Mouse (Mus musculus): ENCODE measurements around the gene Pom121l2. TPM values are rescaled to one million over a fixed set of nuclear protein-coding genes. Genes with fewer than 3 reads are reported as not detected.

Gene Pom121l2
- not detected for total RNA-seq (2021)

DNA sequence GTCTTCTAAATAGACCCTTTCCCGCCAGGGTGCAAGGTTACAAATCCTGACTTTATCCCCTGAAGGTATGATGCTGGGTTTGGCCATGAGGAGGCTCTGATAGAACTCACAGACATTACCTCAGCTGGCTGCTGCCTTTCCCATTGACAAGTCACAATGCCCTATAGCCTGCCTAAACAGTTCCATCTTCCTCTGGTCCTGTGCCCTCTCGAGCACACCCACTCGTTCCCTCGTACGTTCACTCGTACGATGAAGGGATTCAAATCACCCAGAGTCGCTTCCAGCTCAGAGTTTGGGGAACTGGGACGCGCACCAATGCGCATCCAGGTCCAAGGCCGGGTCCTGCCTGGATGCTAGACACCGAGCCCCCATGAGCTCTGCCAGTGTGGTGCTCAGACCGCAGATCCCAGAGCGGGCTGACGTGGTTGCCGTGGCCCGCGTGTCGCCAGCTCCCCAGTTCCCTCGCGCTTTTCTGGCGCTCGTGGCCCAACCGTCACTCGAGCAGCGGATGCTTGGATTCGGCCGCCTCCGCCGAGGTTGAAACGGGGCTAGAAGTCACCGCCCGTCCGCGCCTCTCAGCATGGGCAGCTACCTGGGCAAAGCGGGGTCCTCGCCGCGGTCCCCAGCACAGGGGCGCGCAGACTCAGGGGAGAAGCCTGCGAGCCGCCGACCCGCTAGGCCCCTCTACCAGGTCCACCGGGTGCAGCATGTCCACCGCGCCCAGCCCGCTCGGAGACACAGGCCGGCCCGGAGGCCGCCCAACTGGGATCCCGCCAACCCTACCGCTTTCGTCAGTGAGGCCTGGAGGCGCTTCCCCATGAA is at the start of gene Pom121l2:
Gene Pom121l2, plus strand, starts transcription at position 214 of the 822 bp plus-strand sequence.
- DNase-seq (ENCODE audit: low spot score in 2 of 2) = peak; percentile 20 to 31
- intact Hi-C loops (cut with DNase I) = no loop called here

DNA sequence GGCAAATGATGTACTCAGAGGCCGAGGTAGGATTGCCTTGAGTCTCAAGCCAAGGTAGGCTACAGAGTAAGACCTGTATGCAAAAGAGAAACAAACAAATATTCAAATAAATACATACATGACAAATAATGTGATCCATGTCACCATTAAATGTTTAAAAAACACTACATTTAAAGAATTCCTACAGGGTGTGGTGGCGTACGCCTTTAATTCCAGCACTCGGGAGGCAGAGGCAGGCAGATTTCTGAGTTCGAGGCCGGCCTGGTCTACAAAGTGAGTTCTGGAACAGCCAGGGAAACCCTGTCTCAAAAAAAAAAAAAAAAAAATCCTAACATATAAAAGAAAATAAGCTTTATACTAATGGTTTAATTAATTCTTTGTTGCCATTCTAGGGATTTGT is 49.3 kb upstream of the Pom121l2 start:
- intact Hi-C loops (cut with DNase I) = no loop called here
- no peak for DNase-seq (ENCODE audit: low spot score in 2 of 2)

DNA sequence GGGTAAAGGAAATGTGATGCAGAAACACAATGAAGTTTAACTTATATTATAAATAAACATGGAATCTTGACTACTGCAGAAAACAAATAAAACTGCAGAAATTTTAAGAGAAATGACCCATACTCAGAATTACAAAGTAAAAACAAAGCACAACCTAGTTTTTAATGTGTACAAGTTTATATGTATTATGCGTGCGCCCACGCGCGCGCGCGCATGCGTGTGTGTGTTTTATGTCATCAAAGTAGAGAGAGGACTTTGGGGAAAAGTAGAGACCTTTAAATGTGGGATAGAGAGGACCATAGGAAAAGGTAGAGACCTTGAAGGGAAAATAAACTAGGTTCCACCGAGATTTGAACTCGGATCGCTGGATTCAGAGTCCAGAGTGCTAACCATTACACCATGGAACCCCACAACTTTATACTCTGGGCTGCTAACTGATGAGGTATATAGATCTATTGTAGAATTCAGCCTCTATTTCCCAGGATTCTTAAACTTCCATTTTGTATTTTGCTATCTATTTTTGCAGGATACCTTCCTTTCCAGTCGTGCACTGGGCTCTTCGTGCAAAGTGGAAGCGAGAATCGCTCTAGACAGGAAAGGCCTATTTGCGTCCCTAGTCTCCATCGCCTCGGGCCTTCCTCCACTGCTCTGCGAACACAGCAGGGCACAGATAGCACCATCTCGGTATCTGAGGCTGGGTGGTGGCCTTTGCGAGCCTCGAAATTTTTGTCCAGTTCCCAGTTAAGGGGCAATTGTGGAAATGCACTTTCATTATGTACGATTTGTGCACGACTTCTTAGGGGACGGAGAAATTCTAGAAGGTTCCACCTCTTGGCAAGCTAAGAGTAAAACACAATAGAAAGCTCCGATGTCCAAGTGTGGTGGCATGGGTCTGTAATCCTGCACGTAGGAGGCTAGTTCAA is 47.1 kb upstream of the Pom121l2 start:
- DNase-seq (ENCODE audit: low spot score in 2 of 2) = peak; percentile 45 to 46
- intact Hi-C loops (cut with DNase I) = no loop called here

DNA sequence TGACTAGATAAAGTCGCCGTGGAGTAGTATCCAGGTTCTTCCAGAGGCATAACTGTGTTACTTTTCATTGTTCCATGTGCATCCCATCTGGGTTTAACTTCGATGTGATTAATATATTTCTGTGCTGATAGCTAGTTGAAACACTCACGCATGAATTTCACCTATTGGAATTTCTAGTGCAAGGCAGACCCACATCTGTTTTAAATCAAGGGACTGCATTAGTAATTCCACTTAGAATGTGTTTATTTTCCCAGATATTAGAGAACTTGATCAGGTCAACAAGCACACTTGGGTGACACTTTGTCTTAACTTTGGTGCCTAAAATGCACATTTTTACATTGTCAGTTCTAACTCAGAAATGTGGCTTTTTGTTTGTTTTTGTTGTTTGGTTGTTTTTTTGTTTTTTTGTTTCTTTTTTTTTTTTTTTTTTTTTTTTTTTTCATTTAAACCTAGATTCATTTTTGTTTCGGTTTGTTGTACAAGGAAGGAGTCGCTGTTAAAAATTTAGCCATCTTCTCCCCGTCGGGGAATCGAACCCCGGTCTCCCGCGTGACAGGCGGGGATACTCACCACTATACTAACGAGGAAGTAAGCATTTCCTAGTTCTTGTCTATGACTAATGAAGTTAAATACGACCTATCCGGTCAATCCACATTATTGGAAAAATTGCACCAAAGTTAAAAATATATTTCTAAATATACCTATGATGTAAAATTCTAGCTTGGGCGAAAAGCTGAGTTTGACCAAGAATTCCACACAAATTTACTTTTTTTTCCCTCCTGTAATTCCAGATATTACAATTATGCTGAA is 45.8 kb upstream of the Pom121l2 start:
- DNase-seq (ENCODE audit: low spot score in 2 of 2) = peak in 1 of 2 experiments; percentile 69
- intact Hi-C loops (cut with DNase I) = no loop called here

DNA sequence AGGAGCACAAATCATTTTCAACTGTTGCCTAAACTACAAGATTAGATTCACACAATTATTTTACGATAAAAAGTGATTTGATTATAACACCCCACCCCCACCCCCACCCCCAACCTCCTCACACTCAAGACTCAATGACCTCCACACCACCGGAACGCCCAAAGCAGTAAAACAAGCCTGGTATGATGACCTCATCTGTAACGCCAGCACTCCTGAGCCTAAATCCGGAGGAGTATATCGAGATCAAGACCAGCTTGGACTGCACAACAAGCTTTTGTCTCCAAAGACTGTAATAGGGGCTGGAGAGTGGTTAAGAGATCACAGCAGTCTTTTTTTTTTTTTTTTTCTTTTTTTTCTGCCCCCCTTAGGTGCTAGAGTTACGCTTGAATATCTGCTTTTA is 45.2 kb upstream of the Pom121l2 start:
- no peak for DNase-seq (ENCODE audit: low spot score in 2 of 2)
- intact Hi-C loops (cut with DNase I) = no loop called here

DNA sequence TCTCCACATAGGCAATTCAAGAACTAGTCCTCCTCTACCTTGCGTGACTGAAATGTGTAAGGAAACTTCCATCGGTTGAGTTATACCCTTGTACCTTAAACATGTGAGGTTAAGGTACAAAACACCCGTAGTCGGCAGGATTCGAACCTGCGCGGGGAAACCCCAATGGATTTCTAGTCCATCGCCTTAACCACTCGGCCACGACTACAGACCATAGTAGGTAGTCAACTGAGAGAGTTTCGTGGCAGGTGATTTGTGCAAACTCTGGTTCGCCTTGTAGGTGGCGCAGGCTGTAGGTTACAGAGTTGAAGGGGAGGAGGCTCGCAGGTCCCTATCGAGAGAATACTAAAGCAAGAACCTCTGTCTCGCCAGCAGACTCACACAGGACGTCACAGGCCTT is 44.0 kb upstream of the Pom121l2 start:
- intact Hi-C loops (cut with DNase I) = no loop called here
- DNase-seq (ENCODE audit: low spot score in 2 of 2) = peak in 1 of 2 experiments; percentile 51

DNA sequence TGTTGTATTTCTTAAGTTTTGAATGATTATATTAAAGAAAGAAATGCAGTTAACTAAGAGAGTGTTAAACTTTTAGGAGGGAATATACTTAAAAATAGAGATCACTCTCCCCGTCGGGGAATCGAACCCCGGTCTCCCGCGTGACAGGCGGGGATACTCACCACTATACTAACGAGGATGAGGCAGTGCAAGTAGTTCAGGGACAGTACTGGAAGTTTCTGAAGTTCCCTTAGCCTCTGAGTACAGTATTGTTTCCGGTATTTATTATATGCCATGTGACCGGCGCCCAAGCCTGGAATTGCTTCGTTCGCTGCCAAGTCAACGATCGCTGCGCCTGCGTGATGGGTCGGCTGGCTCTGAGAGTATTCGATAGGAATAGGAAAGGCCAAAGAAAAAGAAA is 40.8 kb upstream of the Pom121l2 start:
- intact Hi-C loops (cut with DNase I) = loop anchor here (1.0 to 10.0 kb wide), 4 partner anchors 33 to 1575 kb away; no protein-coding TSS in a partner anchor

DNA sequence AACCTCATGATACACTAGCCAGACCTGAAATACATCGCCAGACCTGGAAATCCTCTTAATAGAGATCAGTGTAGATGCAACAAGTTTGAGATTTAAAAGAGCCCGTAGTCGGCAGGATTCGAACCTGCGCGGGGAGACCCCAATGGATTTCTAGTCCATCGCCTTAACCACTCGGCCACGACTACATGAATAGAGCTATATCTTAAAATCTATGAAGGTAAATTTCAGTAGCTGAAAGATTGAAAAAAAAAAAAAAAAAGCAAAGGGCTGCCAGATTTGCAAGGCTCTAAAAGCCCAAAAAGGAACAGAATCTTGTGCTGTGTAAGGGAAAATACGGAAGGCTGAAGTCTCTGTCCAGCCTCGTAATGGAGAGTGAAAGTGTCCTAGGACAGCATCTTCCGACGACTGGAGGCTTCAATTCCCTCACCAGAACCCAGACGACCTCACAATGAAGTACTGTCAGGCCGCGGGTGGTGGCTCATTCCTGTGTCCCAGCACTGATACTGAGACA is 40.1 kb upstream of the Pom121l2 start:
- peak; percentile 85 to 93 for DNase-seq (ENCODE audit: low spot score in 2 of 2)
- intact Hi-C loops (cut with DNase I) = loop anchor here (1.0 to 10.0 kb wide), 4 partner anchors 34 to 1574 kb away; no protein-coding TSS in a partner anchor

More for the DNA sequence above, 40.8 kb upstream of the Pom121l2 start:
- peak; percentile 94 to 96 for DNase-seq (ENCODE audit: low spot score in 2 of 2)

DNA sequence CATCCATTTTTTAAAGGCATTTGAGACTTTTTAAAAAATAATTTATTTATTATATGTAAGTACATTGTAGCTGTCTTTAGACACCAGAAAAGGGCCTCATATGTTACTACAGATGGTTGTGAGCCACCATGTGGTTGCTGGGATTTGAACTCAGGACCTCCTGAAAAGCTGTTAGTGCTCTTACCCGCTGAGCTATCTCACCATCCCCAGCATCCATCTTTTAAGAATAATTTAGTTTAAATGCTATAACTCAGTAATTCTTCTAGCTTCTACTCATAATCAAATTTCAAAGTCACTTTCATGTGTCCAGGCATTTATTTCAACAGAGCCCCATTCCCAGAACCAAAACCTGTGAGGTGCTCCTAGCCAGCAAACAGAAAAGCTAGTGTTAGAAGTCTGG is 37.4 kb upstream of the Pom121l2 start:
- intact Hi-C loops (cut with DNase I) = loop anchor here (2.0 to 10.0 kb wide), 4 partner anchors 31 to 1571 kb away; no protein-coding TSS in a partner anchor

DNA sequence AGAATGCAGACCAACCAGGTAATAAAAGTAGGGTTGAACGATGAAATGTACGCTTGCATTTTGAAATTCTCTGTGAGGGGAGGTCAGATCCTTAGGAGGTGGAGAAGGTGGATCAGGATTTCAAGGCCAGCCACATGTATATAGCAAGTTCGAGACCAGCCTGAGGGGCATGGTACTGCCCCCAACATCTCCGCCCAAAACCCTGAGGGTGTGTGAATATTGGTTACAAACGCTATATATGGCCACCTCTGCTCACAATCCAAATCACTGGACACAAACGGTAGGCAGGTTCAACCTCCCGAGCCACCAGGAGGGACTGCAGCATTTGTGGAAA is 36.4 kb upstream of the Pom121l2 start:
- no peak for DNase-seq (ENCODE audit: low spot score in 2 of 2)
- intact Hi-C loops (cut with DNase I) = loop anchor here (2.0 to 10.0 kb wide), 4 partner anchors 30 to 1570 kb away; no protein-coding TSS in a partner anchor

More for the DNA sequence above, 37.4 kb upstream of the Pom121l2 start:
- DNase-seq (ENCODE audit: low spot score in 2 of 2) = no peak

DNA sequence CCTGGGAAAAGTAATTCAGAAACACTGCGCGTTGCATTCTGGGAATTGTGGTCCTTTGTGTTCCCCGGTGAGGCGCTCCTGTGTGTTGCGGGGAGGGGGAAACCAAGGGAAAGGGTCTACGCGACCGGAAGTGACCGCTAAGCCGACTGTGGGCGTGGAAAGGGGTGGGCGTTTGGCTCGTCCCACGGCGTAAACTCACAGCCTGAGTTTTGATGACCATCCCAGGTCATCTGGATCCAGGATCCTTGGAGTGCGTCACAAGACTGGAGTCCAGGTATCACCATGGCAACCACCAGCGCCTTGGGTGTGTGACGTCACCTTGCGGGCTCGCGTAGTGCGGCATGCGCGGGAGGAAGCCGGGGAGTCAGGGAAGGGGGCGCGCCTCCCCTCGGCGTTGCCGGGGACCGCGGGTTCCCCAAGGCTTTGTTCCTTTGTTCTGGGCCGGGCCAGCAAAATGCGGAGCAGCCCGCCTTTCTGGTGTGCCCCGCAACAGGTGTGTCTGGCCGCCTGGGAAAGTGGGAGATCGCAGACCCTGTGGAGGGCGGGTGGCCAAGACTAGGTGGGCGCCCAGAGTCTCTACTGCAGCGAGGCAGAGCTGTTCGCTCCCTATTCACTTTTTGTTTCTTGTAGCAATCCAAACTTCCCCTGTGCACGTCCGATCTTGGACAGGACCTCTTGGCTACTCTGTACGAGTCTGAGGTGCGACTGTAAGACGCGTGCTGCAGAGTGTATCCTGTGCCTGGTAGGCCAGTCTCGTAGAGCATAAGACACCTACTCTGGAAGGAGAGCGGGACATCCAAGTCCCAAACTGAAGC is 35.9 kb upstream of the Pom121l2 start, which contains the start of gene Zfp184:
Gene Zfp184, plus strand, starts transcription at position 169 of the 815 bp plus-strand sequence.
- intact Hi-C loops (cut with DNase I) = loop anchor here (2.0 to 10.0 kb wide), 4 partner anchors 30 to 1570 kb away; no protein-coding TSS in a partner anchor
- peak; percentile 93 to 96 for DNase-seq (ENCODE audit: low spot score in 2 of 2)

DNA sequence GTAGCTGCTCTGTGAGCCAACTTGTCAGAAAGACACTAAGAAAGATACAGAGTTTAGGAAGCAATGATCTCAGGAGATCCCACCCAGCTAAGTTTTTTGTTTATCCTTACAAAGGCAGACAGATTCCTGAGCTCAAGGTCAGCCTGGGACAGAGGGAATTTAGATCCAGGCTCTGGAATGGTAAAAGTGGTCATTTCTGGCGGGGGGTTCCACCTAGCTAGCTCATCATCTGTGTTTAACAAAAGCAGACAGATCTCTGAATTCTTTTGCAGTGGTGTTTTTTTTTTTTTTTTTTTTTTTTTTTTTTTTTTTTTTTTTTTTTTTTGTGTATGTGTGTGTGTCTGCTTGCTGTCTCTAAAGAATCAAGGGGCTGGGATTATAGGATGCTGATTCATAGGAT is 11.7 kb upstream of the Pom121l2 start:
- intact Hi-C loops (cut with DNase I) = no loop called here

DNA sequence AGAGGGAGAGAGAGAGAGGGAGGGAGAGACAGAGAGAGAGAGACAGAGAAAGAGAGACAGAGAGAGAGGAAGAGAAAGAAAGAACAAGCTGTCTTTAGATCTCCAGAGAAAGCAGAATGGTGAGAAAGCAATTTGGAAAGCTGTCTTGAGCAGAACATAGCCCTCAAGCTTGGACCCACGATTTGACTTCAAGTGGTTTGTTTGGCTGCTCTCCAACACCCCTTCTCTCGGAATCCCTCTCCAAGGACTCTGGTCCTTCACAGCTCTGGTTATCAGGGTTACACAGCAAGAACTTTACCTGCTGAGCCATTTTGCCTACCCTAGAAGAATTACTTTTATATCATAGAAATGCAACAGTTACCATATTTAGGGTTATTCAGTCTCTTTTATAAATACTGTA is 11.2 kb upstream of the Pom121l2 start:
- intact Hi-C loops (cut with DNase I) = loop anchor here (10.0 kb wide), 1 partner anchor 115 kb away; no protein-coding TSS in a partner anchor
- no peak for DNase-seq (ENCODE audit: low spot score in 2 of 2)

More for the DNA sequence above, 11.7 kb upstream of the Pom121l2 start:
- no peak for DNase-seq (ENCODE audit: low spot score in 2 of 2)

DNA sequence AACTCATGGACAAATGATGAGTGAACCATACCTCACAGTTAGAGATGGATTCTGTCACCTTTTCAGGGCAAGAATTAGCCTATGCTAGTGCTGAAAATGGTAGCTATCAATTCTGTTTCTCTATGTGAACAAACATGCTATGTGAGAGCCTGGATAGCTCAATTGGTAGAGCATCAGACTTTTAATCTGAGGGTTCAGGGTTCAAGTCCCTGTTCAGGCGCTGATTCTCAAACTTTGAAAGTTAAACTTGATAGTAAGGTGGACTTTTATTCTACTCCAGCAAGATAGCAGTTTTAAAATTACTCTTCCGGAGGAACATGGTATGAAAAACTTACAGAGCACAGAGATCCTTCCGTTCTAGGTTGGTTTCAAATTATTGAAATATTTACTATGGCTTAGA is 9.4 kb upstream of the Pom121l2 start:
- DNase-seq (ENCODE audit: low spot score in 2 of 2) = peak in 1 of 2 experiments; percentile 7
- intact Hi-C loops (cut with DNase I) = loop anchor here (10.0 kb wide), 1 partner anchor 117 kb away; no protein-coding TSS in a partner anchor

DNA sequence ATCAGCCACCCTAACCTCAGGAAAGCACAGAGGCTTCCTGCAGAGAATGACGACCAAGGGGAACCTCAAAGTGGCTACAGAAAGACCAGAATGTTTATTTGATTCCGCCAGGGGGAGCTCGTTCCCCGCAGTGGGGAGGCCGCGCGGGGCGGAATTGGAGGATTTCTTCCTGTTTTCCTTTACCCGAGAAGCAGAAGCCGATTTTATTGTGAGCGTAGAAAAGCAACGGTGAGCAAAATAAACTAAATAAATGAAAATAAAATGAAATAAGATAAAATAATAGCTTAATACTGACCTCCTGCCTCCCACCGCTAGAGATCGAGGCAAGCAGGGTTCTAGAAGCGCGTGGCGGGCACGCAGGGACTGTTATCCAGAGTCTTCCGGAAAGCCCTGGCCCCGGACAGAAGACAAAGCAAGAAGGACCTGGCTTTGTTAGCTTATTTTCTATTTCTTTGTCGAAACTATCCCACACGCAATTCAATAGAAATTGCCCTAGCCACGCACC is 6.7 kb upstream of the Pom121l2 start:
- peak; percentile 89 to 95 for DNase-seq (ENCODE audit: low spot score in 2 of 2)
- intact Hi-C loops (cut with DNase I) = loop anchor here (1.0 to 10.0 kb wide), 3 partner anchors 29 to 119 kb away; partner anchors contain the start of gene Zfp184

DNA sequence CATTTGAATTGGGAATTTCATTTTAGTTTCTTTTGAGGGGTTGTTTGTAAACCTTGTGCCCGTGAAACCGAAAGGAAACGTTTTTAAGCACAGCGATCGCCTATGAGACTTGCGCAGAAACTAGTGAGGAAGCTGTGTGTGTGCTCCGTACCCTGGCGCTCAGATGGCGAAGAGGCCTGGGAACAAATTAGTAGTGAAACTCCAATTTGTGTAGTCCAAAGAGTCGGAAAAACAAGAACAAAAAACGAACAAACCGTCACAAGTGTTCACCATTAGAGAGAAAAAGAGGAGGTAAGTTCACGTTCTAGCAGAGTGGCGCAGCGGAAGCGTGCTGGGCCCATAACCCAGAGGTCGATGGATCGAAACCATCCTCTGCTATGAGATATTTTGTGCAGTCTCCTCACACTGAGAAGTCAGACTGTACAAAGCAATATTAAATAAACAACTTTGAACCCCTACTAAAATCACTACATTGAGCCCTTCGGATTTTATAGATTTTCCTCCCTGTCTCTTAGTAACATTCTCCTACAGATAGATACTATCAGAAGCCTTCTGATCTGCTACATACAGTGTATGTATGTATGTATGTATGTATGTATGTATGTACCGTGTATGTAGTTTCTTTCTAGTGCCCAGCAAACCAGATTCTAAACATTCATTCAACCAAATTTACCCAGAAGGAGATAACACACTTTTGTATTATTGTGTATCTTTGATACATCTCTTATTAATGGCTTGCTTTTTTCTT is 6.1 kb upstream of the Pom121l2 start:
- DNase-seq (ENCODE audit: low spot score in 2 of 2) = peak; percentile 68 to 80
- intact Hi-C loops (cut with DNase I) = loop anchor here (1.0 to 10.0 kb wide), 3 partner anchors 30 to 120 kb away; partner anchors contain the start of gene Zfp184

DNA sequence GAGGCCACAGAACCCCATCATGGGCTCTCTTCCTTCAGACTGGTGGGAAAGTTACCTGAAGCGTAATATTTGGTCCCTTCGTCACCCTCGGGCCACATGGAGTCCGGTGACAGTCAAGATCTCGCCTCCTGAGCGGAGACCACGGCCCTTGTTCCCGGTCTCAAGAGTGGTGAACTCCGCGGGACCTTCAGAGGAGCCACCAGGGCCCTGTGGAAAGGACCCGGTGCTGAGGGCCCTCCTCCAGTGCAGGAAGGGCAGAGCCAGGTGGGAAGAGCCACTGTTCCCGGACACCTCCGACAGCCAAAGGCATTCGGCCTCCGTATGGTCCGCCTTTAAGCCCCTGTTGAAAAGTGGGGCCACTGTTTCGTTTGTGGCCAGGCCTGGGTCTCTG is 804 bp downstream of the Pom121l2 start:
- intact Hi-C loops (cut with DNase I) = no loop called here
- DNase-seq (ENCODE audit: low spot score in 2 of 2) = no peak

All from left cerebral cortex, postnatal 25 days (tissue).